Mouse (Mus musculus): ENCODE measurements at regions not wholly inside any gene's neighbourhood (a gene's known extent, or its start where the extent isn't known, plus 50 kb on each side); places are given as distances from the start of the nearest gene placed in this dataset.

GRCm38 (mm10) chr15:50563611-50564010 is 3321.1 kb upstream of the Gm7489 start:
- no peaks in the 10 kb centered on the region for H3K27me3 ChIP-seq (ENCODE audit: insufficient read depth, low read length)
- H3K9me3 ChIP-seq (ENCODE audit: low read length) = no peaks in the 10 kb centered on the region
- DNase-seq (ENCODE audit: low spot score) (peak; percentile 12), ATAC-seq (ENCODE audit: low FRiP score) (no peak)
- no peak overlapping the region for H3K27ac ChIP-seq (ENCODE audit: low read depth, low read length)
- H3K4me2 ChIP-seq (ENCODE audit: low read depth, low read length, poor library complexity, severe bottlenecking) = no peak overlapping the region
- no peaks in the 10 kb centered on the region for H3K36me3 ChIP-seq (ENCODE audit: insufficient read depth, low read length)
- no peak for TF ChIP-seq CTCF (IDR thresholded peaks at IDR 0.05)
- no peak overlapping the region for H3K4me3 ChIP-seq (ENCODE audit: low read depth, low read length)
- no peaks in the 10 kb centered on the region for H3K4me1 ChIP-seq (ENCODE audit: insufficient read depth, low read length)
- H3K9ac ChIP-seq (replicated peaks; ENCODE audit: low read length, poor library complexity, severe bottlenecking) = no peak overlapping the region
- 80% methylated on average over 3 of the region's 3 CpGs for WGBS

- TF ChIP-seq CTCF (IDR thresholded peaks at IDR 0.05) = no peak
- H3K9me3 ChIP-seq (ENCODE audit: low read length) = no peaks in the 10 kb centered on the region; the same call in 1 of the 2 replicates
- no peaks in the 10 kb centered on the region for H3K27me3 ChIP-seq (ENCODE audit: insufficient read depth, low read length)
- no peak overlapping the region for H3K9ac ChIP-seq (replicated peaks; ENCODE audit: low read length, poor library complexity, severe bottlenecking)
- ATAC-seq (ENCODE audit: low FRiP score) (no peak), DNase-seq (ENCODE audit: low spot score) (no peak)
- no peaks in the 10 kb centered on the region for H3K36me3 ChIP-seq (ENCODE audit: insufficient read depth, low read length)
- no peaks in the 10 kb centered on the region for H3K4me1 ChIP-seq (ENCODE audit: insufficient read depth, low read length)
- no peak overlapping the region for H3K4me3 ChIP-seq (ENCODE audit: low read depth, low read length)
- 94% methylated on average over 5 of the region's 5 CpGs for WGBS
- no peak overlapping the region for H3K27ac ChIP-seq (ENCODE audit: low read depth, low read length)
- H3K4me2 ChIP-seq (ENCODE audit: low read depth, low read length, poor library complexity, severe bottlenecking) = no peak overlapping the region
These were observed 3303.9 kb upstream of the Gm7489 start for GRCm38 (mm10) chr15:50580811-50581210.

GRCm38 (mm10) chr15:50583951-50584350 is 3300.8 kb upstream of the Gm7489 start:
- Histone ChIP-seq H3K4me2 (ENCODE audit: low read depth, low read length, poor library complexity, severe bottlenecking) (no peak overlapping the region), H3K27me3 (ENCODE audit: insufficient read depth, low read length) (no peaks in the 10 kb centered on the region), H3K4me1 (ENCODE audit: insufficient read depth, low read length) (no peaks in the 10 kb centered on the region), H3K9me3 (ENCODE audit: low read length) (no peaks in the 10 kb centered on the region; the same call in 1 of the 2 replicates), H3K4me3 (ENCODE audit: low read depth, low read length) (no peak overlapping the region), H3K36me3 (ENCODE audit: insufficient read depth, low read length) (no peaks in the 10 kb centered on the region), H3K9ac (replicated peaks; ENCODE audit: low read length, poor library complexity, severe bottlenecking) (no peak overlapping the region), H3K27ac (ENCODE audit: low read depth, low read length) (no peak overlapping the region)
- ATAC-seq (ENCODE audit: low FRiP score) (no peak), DNase-seq (ENCODE audit: low spot score) (no peak)
- TF ChIP-seq CTCF (IDR thresholded peaks at IDR 0.05) = no peak

- Histone ChIP-seq H3K4me3 (ENCODE audit: low read depth, low read length) (no peak overlapping the region), H3K4me2 (ENCODE audit: low read depth, low read length, poor library complexity, severe bottlenecking) (no peak overlapping the region), H3K4me1 (ENCODE audit: insufficient read depth, low read length) (no peaks in the 10 kb centered on the region), H3K36me3 (ENCODE audit: insufficient read depth, low read length) (no peaks in the 10 kb centered on the region), H3K27me3 (ENCODE audit: insufficient read depth, low read length) (no peaks in the 10 kb centered on the region), H3K9ac (replicated peaks; ENCODE audit: low read length, poor library complexity, severe bottlenecking) (no peak overlapping the region), H3K27ac (ENCODE audit: low read depth, low read length) (no peak overlapping the region), H3K9me3 (ENCODE audit: low read length) (no peaks in the 10 kb centered on the region; the same call in 1 of the 2 replicates)
- TF ChIP-seq CTCF (IDR thresholded peaks at IDR 0.05) = no peak
- ATAC-seq (ENCODE audit: low FRiP score) (no peak), DNase-seq (ENCODE audit: low spot score) (no peak)
- WGBS = 90% methylated on average over 6 of the region's 6 CpGs
These were observed 3299.2 kb upstream of the Gm7489 start for GRCm38 (mm10) chr15:50585496-50585895.

All from midbrain, postnatal 0 days (tissue).